Mouse (Mus musculus): Measurements from ENCODE around the gene Bag6. TPM values are rescaled to one million over a fixed set of nuclear protein-coding genes. Genes with fewer than 3 reads are reported as not detected.

The Bag6 gene
- polyA plus RNA-seq, 1 experiment from 2014 or later = 46.4 TPM

DNA sequence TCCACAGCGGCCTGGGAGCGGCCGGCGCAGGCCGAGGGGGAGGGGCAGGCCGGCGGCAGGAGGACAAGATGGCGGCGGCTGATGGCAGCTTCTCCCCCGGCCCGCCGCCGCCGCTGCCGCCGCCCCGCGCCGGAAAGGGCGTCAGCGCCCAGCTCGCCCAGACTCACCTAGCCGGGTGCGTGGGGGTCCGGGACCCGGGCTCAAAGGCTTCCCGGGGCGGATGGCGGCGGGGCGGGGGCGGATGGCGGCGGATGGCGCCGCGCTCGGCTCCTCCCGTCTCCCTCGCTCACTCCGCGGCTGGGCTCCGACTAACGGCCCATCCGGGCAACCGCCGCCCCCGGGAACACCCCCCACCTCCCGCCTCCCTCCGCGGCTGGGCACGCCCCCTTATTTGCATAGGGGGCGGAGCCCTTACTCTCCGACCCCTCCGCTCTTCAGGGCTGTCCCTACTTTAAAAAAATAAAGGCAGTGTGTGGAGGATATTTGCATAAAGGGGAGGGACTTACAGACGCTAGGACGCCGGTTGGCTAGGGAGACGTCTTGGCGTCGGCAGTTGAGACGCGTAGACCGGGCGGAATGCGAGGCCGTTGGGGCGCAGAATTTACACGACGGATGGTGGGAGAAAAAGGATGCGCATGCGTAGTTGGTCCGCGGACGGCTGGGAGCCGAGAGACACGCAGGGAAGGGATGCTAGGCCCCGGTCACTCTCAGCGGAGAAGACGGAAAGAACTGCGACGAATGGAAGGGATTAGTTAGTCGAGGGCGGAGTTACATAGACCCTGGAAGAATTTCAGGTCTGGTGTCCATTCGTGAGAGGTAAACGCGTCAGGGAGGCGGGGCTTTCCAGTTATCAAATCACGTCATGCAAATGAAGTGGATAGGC lies 29.8 kb downstream of the Bag6 start, which contains the start of gene Prrc2a:
TSS of gene Prrc2a (minus strand) at position 330 of the 883 bp plus-strand sequence.
- peak; percentile 98 for ATAC-seq
- Histone ChIP-seq H3K9ac (peak within 1 kb of the TSS; percentile 100), H3K4me2 (replicated peaks) (peak within 1 kb of the TSS; percentile 82), H3K4me3 (replicated peaks) (peak within 1 kb of the TSS; percentile 100), H3K27me3 (replicated peaks) (no peaks in the 10 kb centered on the region), H3K4me1 (replicated peaks) (peaks cover 18% of the 10 kb centered on the region), H3K9me3 (no peaks in the 10 kb centered on the region), H3K27ac (peak within 1 kb of the TSS; percentile 98), H3K36me3 (peaks cover 23% of the 10 kb centered on the region)
- WGBS = under 1% methylated on average over 68 of the region's 89 CpGs

DNA sequence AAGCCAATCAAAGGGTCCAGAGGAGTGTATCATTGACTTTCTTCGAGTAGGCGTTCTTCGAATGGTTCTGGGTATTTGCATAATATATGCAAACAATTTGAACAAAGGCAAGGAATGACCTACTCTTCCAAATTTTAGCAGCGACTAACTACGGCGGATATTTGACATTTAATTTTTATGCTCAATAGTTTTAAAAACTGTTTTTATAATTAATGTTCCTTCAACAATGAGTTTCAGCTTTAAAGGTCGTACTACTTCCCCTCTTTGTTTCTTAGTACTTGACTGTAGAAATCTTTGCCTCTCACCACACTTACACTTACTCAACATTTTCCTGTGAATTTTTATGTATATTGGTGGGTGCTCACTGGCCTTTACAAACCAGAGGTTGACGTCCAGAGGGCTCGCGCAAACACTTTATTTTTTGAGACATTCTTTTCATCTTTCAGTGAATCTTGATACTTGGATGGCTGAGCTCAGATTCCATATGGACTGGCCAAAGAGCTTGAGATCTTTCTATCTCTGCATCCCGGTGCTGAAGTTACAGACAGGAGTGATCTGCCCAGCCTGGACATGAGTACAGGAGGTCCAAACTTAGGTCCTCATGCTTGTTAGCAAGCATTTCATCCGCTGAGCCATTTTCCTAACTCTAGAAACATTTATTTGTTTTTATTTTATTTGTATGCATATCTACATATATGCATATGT lies 30.6 kb downstream of the Bag6 start:
- H3K27me3 ChIP-seq (replicated peaks) = no peaks in the 10 kb centered on the region
- peak overlapping the region; percentile 100 for H3K4me3 ChIP-seq (replicated peaks)
- peaks cover 15% of the 10 kb centered on the region for H3K36me3 ChIP-seq
- 16% methylated on average over 12 of the region's 12 CpGs for WGBS
- H3K27ac ChIP-seq = peak overlapping the region; percentile 98
- peak overlapping the region; percentile 3; the same call in 1 of the 2 replicates for H3K9ac ChIP-seq
- no peak; the same call in 1 of the 2 replicates for ATAC-seq
- peak overlapping the region; percentile 50 for H3K4me2 ChIP-seq (replicated peaks)
- no peaks in the 10 kb centered on the region for H3K9me3 ChIP-seq
- peaks cover 18% of the 10 kb centered on the region for H3K4me1 ChIP-seq (replicated peaks)

DNA sequence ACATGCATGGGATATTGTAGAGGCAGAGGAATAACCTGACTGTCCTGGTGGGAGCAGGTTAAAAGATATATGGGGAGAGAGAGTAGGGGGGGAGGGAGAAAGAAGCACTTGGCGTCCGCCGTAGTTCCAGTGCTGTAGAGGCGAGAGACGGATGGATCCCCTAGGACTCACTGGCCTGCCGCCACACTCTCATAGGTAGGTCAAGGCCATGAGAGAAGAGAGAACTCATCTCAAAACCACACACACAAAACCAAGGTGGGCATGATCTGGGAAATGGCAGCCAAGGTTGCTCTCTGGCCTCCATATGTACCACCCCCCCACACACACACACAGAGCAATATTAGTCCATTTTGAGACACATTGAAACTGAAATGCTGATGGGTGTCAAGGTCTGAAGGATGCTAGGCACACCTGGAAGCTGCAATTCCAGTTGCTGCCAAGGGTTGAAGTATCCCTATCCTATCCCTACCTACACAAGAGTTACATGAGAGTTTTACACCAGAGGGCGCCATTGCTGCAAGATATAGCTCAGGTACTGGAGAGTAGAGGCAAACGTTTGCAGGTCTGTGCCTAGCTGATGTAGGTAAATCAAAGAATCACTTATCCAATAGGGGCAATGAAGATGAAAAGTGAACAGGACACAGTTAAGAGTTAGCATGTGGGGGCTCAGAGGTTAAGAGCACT lies 31.5 kb downstream of the Bag6 start:
- Histone ChIP-seq H3K27ac (no peak overlapping the region), H3K36me3 (peaks cover 7% of the 10 kb centered on the region)

DNA sequence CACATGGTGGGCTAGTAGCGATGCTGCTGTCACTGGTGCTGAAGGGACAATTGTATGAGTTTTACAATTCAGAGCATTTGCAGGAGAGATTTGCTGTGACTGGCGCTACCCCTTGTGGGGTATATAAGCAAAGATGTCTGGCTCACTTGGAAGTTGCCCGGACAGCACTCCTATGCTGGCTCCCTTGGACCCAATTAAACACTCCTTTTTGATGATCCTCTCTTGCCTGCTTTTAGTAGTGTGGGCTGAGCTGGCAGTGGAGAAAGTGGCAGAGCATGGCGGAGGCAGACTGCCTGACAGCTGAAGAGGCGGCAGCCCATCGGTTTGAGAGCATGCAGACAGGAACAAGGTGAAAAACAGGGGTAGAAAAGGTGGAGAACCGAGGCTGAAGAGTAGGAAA lies 32.8 kb downstream of the Bag6 start:
- peaks cover 9% of the 10 kb centered on the region for H3K4me1 ChIP-seq (replicated peaks)
- no peaks in the 10 kb centered on the region for H3K27me3 ChIP-seq (replicated peaks)
- H3K27ac ChIP-seq = no peak overlapping the region
- no peak overlapping the region for H3K4me2 ChIP-seq (replicated peaks)
- no peak overlapping the region for H3K4me3 ChIP-seq (replicated peaks)
- H3K9me3 ChIP-seq = no peaks in the 10 kb centered on the region
- 89% methylated on average over 7 of the region's 7 CpGs for WGBS
- H3K9ac ChIP-seq = no peak overlapping the region
- no peaks in the 10 kb centered on the region for H3K36me3 ChIP-seq
- ATAC-seq = no peak

More for the DNA sequence above, 31.5 kb downstream of the Bag6 start:
- Histone ChIP-seq H3K4me2 (replicated peaks) (peak overlapping the region; percentile 50), H3K9me3 (no peaks in the 10 kb centered on the region), H3K4me1 (replicated peaks) (peaks cover 18% of the 10 kb centered on the region), H3K27me3 (replicated peaks) (no peaks in the 10 kb centered on the region), H3K9ac (no peak overlapping the region), H3K4me3 (replicated peaks) (no peak overlapping the region; the same call in 1 of the 2 replicates)
- 64% methylated on average over 8 of the region's 8 CpGs for WGBS
- ATAC-seq = no peak

DNA sequence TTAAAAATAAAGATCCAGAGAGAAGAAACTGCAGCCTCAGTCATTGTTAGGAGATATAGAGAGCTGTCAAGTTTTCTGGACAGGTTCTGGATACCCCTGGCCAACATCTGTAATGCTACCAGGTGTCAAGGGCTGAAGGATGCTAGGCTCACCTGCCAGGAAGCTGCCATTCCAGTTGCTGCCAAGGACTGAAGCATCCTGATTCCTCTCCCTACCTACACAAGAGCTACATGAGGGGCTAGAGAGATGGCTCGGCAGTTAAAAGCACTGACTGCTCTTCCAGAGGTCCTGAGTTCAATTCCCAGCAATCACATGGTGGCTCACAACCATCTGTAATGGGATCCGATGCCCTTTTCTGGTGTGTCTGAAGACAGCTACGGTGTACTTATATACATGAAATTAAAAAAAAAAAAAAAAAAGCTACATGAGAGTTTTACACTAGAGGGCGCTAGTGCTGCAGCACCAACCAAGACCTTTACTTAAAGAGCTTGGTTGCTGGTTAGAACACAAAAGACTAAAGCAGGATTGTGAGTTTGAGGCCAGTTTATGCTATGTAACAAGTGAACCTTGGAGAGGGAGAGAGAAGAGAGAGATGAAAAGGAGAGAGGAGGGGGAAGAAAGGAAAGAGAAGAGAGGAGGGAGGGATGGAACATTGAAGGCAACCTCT lies 33.7 kb downstream of the Bag6 start:
- 25% methylated on average over 4 of the region's 4 CpGs for WGBS
- Histone ChIP-seq H3K27ac (no peak overlapping the region), H3K4me3 (replicated peaks) (no peak overlapping the region), H3K9ac (no peak overlapping the region), H3K9me3 (no peaks in the 10 kb centered on the region), H3K36me3 (no peaks in the 10 kb centered on the region), H3K4me1 (replicated peaks) (peaks cover 7% of the 10 kb centered on the region), H3K27me3 (replicated peaks) (no peaks in the 10 kb centered on the region), H3K4me2 (replicated peaks) (no peak overlapping the region)
- ATAC-seq = no peak

DNA sequence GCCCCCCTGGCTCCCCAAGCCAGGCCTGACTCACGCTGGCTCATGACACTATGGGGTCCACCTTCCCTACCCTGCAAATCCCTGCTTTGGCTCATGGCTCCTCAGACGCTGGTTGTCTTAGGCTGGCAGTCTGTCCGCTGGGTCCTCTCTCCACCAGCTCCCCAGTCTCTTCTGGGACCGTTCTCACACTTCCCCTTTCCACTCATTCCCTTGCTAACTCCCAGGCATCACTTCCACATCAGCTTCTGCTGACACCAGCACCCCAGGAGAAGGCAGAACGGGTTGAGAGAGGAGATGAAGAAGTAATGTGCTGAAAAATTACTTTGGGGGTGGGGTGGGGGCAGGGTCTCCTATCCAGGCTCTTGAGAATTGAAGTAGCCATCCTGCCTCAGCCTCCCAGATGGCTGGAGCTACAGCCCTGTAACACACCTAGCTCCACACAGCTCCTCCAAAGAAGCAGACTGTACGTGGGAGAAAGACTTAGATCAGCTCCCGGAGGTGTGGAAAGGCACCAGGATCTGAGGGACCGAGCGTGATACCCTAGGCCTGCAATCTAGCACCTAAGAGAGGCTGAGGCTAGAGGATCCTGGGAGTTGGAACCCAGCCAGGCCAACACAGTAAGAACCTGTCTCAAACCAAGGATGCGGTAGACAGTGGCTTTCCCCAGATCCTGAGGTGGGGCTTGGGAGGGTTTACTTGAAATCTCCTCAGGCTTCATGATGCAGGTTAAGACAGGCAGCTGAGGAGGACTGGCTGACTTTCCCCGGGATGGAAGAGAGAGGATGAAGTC lies 37.7 kb downstream of the Bag6 start:
- WGBS = 67% methylated on average over 11 of the region's 11 CpGs
- no peak overlapping the region for H3K27ac ChIP-seq

DNA sequence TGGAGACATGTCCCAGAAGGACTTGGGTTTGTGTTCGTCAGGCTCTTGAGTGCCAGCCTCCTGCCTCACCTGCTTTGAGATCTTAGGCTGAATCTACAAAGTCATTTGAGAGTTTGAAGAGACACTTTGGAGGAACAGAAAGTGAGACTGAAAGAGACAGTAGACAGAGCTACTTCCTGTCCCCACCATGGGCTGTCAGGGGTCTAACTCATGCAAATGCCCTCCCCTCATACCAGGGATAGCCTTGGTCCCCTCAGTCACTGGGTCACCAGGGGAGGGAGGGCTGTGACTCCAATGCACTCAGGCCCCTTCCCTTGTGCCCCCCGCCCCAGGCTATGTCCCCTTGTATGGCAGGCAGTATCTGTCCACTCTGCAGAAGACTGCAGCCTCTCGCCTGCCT lies 38.4 kb downstream of the Bag6 start:
- WGBS = 77% methylated on average over 3 of the region's 3 CpGs
- H3K4me2 ChIP-seq (replicated peaks) = no peak overlapping the region
- no peaks in the 10 kb centered on the region for H3K9me3 ChIP-seq
- no peak overlapping the region for H3K9ac ChIP-seq
- H3K27ac ChIP-seq = no peak overlapping the region
- no peaks in the 10 kb centered on the region for H3K36me3 ChIP-seq
- ATAC-seq = no peak
- no peaks in the 10 kb centered on the region for H3K27me3 ChIP-seq (replicated peaks)
- 0 out of 2 replicates have a peak, but pooled peaks cover 2% of the 10 kb centered on the region for H3K4me1 ChIP-seq (replicated peaks)
- H3K4me3 ChIP-seq (replicated peaks) = no peak overlapping the region

More for the DNA sequence above, 37.7 kb downstream of the Bag6 start:
- no peaks in the 10 kb centered on the region for H3K36me3 ChIP-seq
- H3K9me3 ChIP-seq = no peaks in the 10 kb centered on the region
- H3K4me3 ChIP-seq (replicated peaks) = no peak overlapping the region
- H3K4me1 ChIP-seq (replicated peaks) = 0 out of 2 replicates have a peak, but pooled peaks cover 2% of the 10 kb centered on the region
- no peak for ATAC-seq
- no peaks in the 10 kb centered on the region for H3K27me3 ChIP-seq (replicated peaks)
- no peak overlapping the region for H3K4me2 ChIP-seq (replicated peaks)
- no peak overlapping the region for H3K9ac ChIP-seq

DNA sequence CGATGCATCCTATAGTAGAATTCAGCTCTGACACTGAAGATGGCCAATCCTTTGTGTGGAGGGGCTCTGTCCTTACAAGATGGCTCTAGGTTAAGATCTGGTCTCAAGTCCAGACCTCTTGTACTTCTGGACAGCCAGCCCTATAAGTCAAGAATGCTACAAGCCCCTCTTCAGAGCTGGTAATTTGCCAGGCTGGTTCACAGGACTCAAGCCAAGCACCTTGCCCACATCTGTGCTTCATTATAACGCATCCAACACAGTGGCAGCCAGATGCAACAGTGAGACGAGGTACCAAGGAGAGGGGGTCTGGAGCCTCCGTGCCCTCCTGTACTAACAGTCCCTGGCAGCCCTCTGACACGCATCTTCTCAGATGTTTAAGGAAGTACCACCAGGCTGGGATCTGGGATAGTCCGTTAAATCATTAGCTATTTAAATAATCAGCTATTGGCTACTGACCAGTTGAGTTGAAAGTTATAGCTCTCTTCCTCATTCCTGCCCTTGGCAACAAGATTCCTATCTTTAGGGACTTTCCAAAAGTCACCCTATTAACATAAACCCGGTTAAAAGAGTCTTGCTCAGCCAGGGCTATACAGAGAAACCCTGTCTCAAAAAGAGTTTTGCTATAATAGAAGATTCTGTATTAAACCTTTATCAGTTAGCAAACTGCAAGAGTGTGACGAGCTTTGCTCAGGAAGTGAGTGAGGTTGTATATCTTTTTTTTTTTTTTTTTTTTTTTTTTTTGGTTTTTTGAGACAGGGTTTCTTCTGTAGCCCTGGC lies 39.4 kb downstream of the Bag6 start:
- Histone ChIP-seq H3K4me3 (replicated peaks) (no peak overlapping the region), H3K4me1 (replicated peaks) (0 out of 2 replicates have a peak, but pooled peaks cover 2% of the 10 kb centered on the region), H3K27me3 (replicated peaks) (no peaks in the 10 kb centered on the region), H3K9ac (no peak overlapping the region), H3K4me2 (replicated peaks) (no peak overlapping the region), H3K36me3 (no peaks in the 10 kb centered on the region), H3K9me3 (no peaks in the 10 kb centered on the region), H3K27ac (no peak overlapping the region)
- 56% methylated on average over 8 of the region's 8 CpGs for WGBS
- no peak for ATAC-seq

DNA sequence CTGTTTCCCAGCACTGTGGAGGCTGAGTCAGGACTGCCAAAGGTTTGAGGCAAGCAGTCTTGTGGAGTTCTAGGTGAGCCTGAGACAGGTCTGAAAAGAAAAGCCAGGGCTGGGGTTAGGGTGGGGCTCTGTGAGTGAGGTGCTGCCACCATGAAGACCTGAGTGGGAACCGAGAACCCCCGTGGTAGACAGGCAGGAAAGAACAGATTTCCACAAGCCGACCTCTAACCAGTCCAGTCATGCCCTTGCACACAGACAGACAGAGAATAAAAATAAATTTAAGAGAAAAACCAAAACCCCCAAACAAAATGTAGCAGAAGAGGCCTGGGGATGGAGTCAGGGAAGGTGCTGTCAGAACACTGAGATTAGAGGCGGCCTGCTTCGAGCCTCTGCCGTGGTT lies 40.4 kb downstream of the Bag6 start:
- no peak overlapping the region for H3K4me2 ChIP-seq (replicated peaks)
- H3K4me3 ChIP-seq (replicated peaks) = no peak overlapping the region
- no peaks in the 10 kb centered on the region for H3K36me3 ChIP-seq
- no peaks in the 10 kb centered on the region for H3K9me3 ChIP-seq
- no peak overlapping the region for H3K27ac ChIP-seq
- 76% methylated on average over 6 of the region's 6 CpGs for WGBS
- no peak for ATAC-seq
- H3K9ac ChIP-seq = no peak overlapping the region
- H3K27me3 ChIP-seq (replicated peaks) = no peaks in the 10 kb centered on the region
- H3K4me1 ChIP-seq (replicated peaks) = 0 out of 2 replicates have a peak, but pooled peaks cover 2% of the 10 kb centered on the region

DNA sequence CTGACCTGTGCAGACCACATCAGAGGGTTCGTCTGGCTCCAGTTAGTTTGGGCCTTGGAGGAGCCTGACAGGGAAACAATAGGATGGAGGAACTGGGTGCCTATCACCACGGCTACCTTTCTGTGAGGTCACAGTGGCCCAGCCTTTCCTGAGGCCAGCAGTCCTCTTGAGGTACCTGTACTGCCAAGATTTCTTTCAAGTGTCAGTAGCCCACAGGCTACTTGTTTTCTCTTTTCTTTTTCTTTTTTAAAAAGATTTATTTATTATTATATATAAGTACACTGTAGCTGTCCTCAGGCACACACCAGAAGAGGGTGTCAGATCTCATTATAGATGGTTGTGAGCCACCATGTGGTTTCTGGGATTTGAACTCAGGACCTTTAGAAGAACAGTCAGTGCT lies 41.0 kb downstream of the Bag6 start, which contains the start of gene Aif1:
TSS of gene Aif1 (minus strand) at position 101 of the 400 bp plus-strand sequence.
- 55% methylated on average over 2 of the region's 2 CpGs for WGBS
- no peak for ATAC-seq
- Histone ChIP-seq H3K27ac (no peak within 1 kb of the TSS), H3K36me3 (no peaks in the 10 kb centered on the region), H3K9me3 (no peaks in the 10 kb centered on the region), H3K4me1 (replicated peaks) (0 out of 2 replicates have a peak, but pooled peaks cover 2% of the 10 kb centered on the region), H3K4me2 (replicated peaks) (no peak within 1 kb of the TSS), H3K9ac (no peak within 1 kb of the TSS), H3K4me3 (replicated peaks) (no peak within 1 kb of the TSS), H3K27me3 (replicated peaks) (no peaks in the 10 kb centered on the region)
